Mouse (Mus musculus) forebrain, embryonic 16.5 days (tissue): ENCODE results near the gene Tnip2. TPM values are rescaled to one million over a fixed set of nuclear protein-coding genes. Genes with fewer than 3 reads are reported as not detected.

Experiments used
- ATAC-seq: fragments of 200-750 bp; cut with Nextera tagmentation; 2 replicates; pipeline ENCODE4 v1.8.0; 2017; ENCODE audit warnings: mild to moderate bottlenecking, moderate library complexity
- H3K27ac ChIP-seq: fragments of 300-500 bp; sonication (generic); 2 replicates; pipeline ENCODE4 v1.5.1; 2014; ENCODE audit warnings: low read length, control low read depth
- H3K27me3 ChIP-seq: fragments of 300-500 bp; sonication (generic); replicated peaks from 2 replicates; pipeline ENCODE4 v1.6.1; 2014; ENCODE audit warnings: low read length; ENCODE audit not compliant: control insufficient read depth, insufficient read depth
- H3K36me3 ChIP-seq: fragments of 300-500 bp; sonication (generic); 2 replicates; pipeline ENCODE4 v1.6.1; 2014; ENCODE audit not compliant: control insufficient read depth, insufficient read depth
- H3K4me1 ChIP-seq: fragments of 300-500 bp; sonication (generic); replicated peaks from 2 replicates; pipeline ENCODE4 v1.6.1; 2014; ENCODE audit warnings: low read length; ENCODE audit not compliant: control insufficient read depth, insufficient read depth
- H3K4me2 ChIP-seq: fragments of 300-500 bp; sonication (generic); 2 replicates; pipeline ENCODE4 v1.6.1; 2014; ENCODE audit warnings: mild to moderate bottlenecking, low read length, control low read depth
- H3K4me3 ChIP-seq: fragments of 300-500 bp; sonication (generic); replicated peaks from 2 replicates; pipeline ENCODE4 v1.5.1; 2014; ENCODE audit warnings: mild to moderate bottlenecking, low read length, control low read depth
- H3K9ac ChIP-seq: fragments of 300-500 bp; sonication (generic); replicated peaks from 2 replicates; pipeline ENCODE4 v1.6.1; 2014; ENCODE audit warnings: low read depth, low read length, control low read depth
- H3K9me3 ChIP-seq: fragments of 300-500 bp; sonication (generic); 2 replicates; pipeline ENCODE4 v1.6.1; 2016; ENCODE audit warnings: low read length; ENCODE audit not compliant: control insufficient read depth
- WGBS: fragments of 180-500 bp; shearing (Covaris S2); extraction: QIAGEN DNeasy Blood & Tissue Kit; methylation state at CpG from one replicate; pipeline ENCODE4 v1.1.7; 2014; 5-methylcytosine and 5-hydroxymethylcytosine counted together
- polyA plus RNA-seq: library from polyadenylated mRNA; unstranded; fragments of >200 nt; fragmentation: Nextera tagmentation; extraction: Ambion mirVana; gene quantifications from 2 replicates; pipeline ENCODE4 v1.2.1, GENCODE M21; 2015

The Tnip2 gene
- polyA plus RNA-seq, 1 experiment from 2014 or later: 8.7 TPM

GRCm38 (mm10) chr5:34446207-34446606 is 67.6 kb downstream of the Tnip2 start:
- H3K27ac ChIP-seq: no peak overlapping the region
- 88% methylated on average over 9 of the region's 9 CpGs for whole genome bisulfite sequencing
- no peaks in the 10 kb centered on the region for H3K4me1 ChIP-seq
- no peak overlapping the region for H3K4me2 ChIP-seq
- H3K36me3 ChIP-seq: peaks cover 28% of the 10 kb centered on the region
- H3K9me3 ChIP-seq: no peaks in the 10 kb centered on the region
- no peak overlapping the region for H3K9ac ChIP-seq
- no peak overlapping the region for H3K4me3 ChIP-seq
- H3K27me3 ChIP-seq: no peaks in the 10 kb centered on the region
- no peak for ATAC-seq

Other genes starting within 250 kb of the Tnip2 start
- 4.4 and 5.2 TPM in 2 replicates for gene Zfyve28, start 225.5 kb downstream of the Tnip2 start, polyA plus RNA-seq
- gene Cfap99, start 225.4 kb downstream of the Tnip2 start, polyA plus RNA-seq: 0.26 TPM in 1 of 2 replicates, not detected in the other
- gene Rnf4, start 177.7 kb downstream of the Tnip2 start, polyA plus RNA-seq: 150 and 153 TPM in 2 replicates
- 16.3 and 17.1 TPM in 2 replicates for gene Fam193a, start 144.1 kb downstream of the Tnip2 start, polyA plus RNA-seq
- 29.1 and 31.2 TPM in 2 replicates for gene Sh3bp2, start 11.8 kb upstream of the Tnip2 start, polyA plus RNA-seq
- 224 and 243 TPM in 2 replicates for gene Add1, start 59.7 kb upstream of the Tnip2 start, polyA plus RNA-seq
- gene Mfsd10, start 123.2 kb upstream of the Tnip2 start, polyA plus RNA-seq: 93.0 and 119 TPM in 2 replicates
- gene Nop14, start 146.2 kb upstream of the Tnip2 start, polyA plus RNA-seq: 23.7 and 26.4 TPM in 2 replicates
- 1.4 and 2.4 TPM in 2 replicates for gene Grk4, start 146.4 kb upstream of the Tnip2 start, polyA plus RNA-seq
- 12.4 and 18.7 TPM in 2 replicates for gene Htt, start 247.7 kb upstream of the Tnip2 start, polyA plus RNA-seq